32 mouse cellular contexts compared by ENCODE assay signal in the genomic region with DNA sequence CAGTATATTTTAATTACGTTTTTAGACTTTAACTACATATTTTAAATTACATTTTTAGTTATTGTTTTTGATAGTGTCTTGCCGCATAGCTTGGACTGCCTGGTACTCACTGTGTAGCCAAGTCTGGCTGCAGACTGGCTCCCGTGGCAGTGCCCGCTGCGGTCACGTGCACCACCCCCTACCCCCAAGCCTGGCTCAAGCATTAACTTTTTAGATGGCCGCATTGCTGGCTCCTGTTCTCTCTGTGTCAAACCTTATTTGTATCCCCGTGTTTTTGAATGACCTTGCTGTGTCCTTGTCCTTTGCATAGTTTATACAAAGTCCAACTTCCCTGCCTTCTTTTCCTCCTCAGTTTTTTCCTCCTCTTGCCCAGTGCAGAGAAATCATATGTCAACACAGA. TPM values are rescaled to one million over a fixed set of nuclear protein-coding genes. Genes with fewer than 3 reads are reported as not detected.
DNase-seq lines count a peak whose midpoint lies in the region; ATAC-seq lines count a peak whose summit lies in the region.
"Had no signal": no experiment of that assay in that cellular context is flagged by ENCODE, and none has a peak within 500 bp of the region (broad histone marks: within the 10 kb centered on the region; RNA-seq: fewer than 3 reads in every experiment).

No protein-coding gene starts in this region.

- no peaks in the 10 kb centered on the region for H3K27me3 ChIP-seq in midbrain, embryonic 16.5 days (ENCODE audit: control insufficient read depth, insufficient read depth, low read depth, low read length)
- H3K27me3 ChIP-seq: CH12.LX; heart, embryonic 13.5 days; limb, embryonic 12.5 days; liver, embryonic 13.5 days; midbrain, embryonic 12.5 days; neural tube, embryonic 12.5 days; Patski; stomach, embryonic 15.5 days had no signal

- H3K36me3 ChIP-seq in midbrain, embryonic 16.5 days (ENCODE audit: control insufficient read depth, insufficient read depth, low read length): no peaks in the 10 kb centered on the region

- intact Hi-C loops in heart, postnatal 14 days (cut with DNase I): no loop called here

- ATAC-seq in midbrain, embryonic 16.5 days: no peak
- ATAC-seq: activated CD4-positive, CD25-positive, alpha-beta regulatory T cell, adult 4 months; forebrain, embryonic 16.5 days; inflammation-experienced regulatory T-cells, adult 6 months; Patski had no signal

- no peaks in the 10 kb centered on the region for H3K9me3 ChIP-seq in midbrain, embryonic 16.5 days (replicated peaks; ENCODE audit: control insufficient read depth, low read length, poor library complexity, severe bottlenecking)
- H3K9me3 ChIP-seq: embryonic facial prominence, embryonic 10.5 days; forebrain, embryonic 10.5 days; G1E; heart, embryonic 13.5 days; limb, embryonic 12.5 days; liver, embryonic 13.5 days; midbrain, embryonic 12.5 days; neural tube, embryonic 12.5 days; stomach, embryonic 15.5 days had no signal

- H3K4me1 ChIP-seq in midbrain, embryonic 16.5 days (ENCODE audit: control insufficient read depth, insufficient read depth, low read length): peaks cover 4% of the 10 kb centered on the region
- H3K4me1 ChIP-seq: forebrain, embryonic 10.5 days; midbrain, embryonic 12.5 days; stomach, embryonic 15.5 days had no signal

- 96% methylated on average over 8 of the region's 8 CpGs for WGBS in midbrain, embryonic 16.5 days

- H3K27ac ChIP-seq in midbrain, embryonic 16.5 days (ENCODE audit: low read length): no peak overlapping the region
- H3K27ac ChIP-seq: embryonic facial prominence, embryonic 10.5 days; forebrain, embryonic 10.5 days; heart, embryonic 13.5 days; hindbrain, embryonic 14.5 days; limb, embryonic 12.5 days; liver, embryonic 13.5 days; midbrain, embryonic 12.5 days; neural tube, embryonic 12.5 days; stomach, embryonic 15.5 days had no signal

- H3K4me2 ChIP-seq in midbrain, embryonic 16.5 days (ENCODE audit: low read length): no peak overlapping the region
- H3K4me2 ChIP-seq: heart, embryonic 13.5 days; hindbrain, embryonic 14.5 days; limb, embryonic 12.5 days; liver, embryonic 13.5 days; midbrain, embryonic 12.5 days; neural tube, embryonic 12.5 days; stomach, embryonic 15.5 days had no signal

- H3K9ac ChIP-seq in midbrain, embryonic 16.5 days (ENCODE audit: low read depth, low read length): no peak overlapping the region
- H3K9ac ChIP-seq: heart, embryonic 13.5 days; hindbrain, embryonic 14.5 days; limb, embryonic 12.5 days; liver, embryonic 13.5 days; midbrain, embryonic 12.5 days; neural tube, embryonic 12.5 days; stomach, embryonic 15.5 days had no signal

- peak; percentile 83 for DNase-seq in heart, adult 11 months
- no peak for DNase-seq in heart, postnatal 14 days
- peak; percentile 46 for DNase-seq in R1 (ENCODE audit: low read depth, low spot score)
- DNase-seq in adrenal gland, postnatal 10 days: peak; percentile 19
- peak; percentile 59 for DNase-seq in kidney, postnatal 10 days
- DNase-seq in ovary, postnatal 10 days (ENCODE audit: low spot score): no peak
- DNase-seq: B cell, adult 2 months; cerebellum, adult 8-10 months; gastrocnemius, postnatal 10 days; heart, adult 18-20 months; heart, postnatal 36 days; liver, embryonic 13.5 days; lung, adult 2 months; lung, postnatal 14 days; retina, postnatal 1 day; right cerebral cortex, postnatal 4 days; thymus, adult 2 months had no signal

- no peak overlapping the region for H3K4me3 ChIP-seq in midbrain, embryonic 16.5 days (ENCODE audit: low read depth, low read length)
- H3K4me3 ChIP-seq: embryonic facial prominence, embryonic 10.5 days; forebrain, embryonic 10.5 days; heart, embryonic 13.5 days; limb, embryonic 12.5 days; liver, embryonic 13.5 days; midbrain, embryonic 12.5 days; neural tube, embryonic 12.5 days; stomach, embryonic 15.5 days had no signal

RNA-seq across cellular contexts. Expression of a gene that starts 25.5 kb away (rescaled TPM):
- total RNA-seq in heart, postnatal 14 days (2021): 100 to 1,000 TPM; 160 to 162 TPM
- 10 to 100 TPM; 59.9 to 76.5 TPM for total RNA-seq in adrenal gland, postnatal 10 days (2021)
- 27.1 and 29.9 TPM in 2 replicates for polyA plus RNA-seq in midbrain, embryonic 16.5 days (2015; fragmentation: Nextera tagmentation; extraction: Ambion mirVana)
- total RNA-seq: CH12.LX had no signal

RNA-seq across cellular contexts. Expression of a gene that starts 25.6 kb away (rescaled TPM):
- total RNA-seq in heart, postnatal 14 days (2021): 1 to 10 TPM in 1 of 2 experiments, under 1 TPM in 1; 0.93 to 1.2 TPM
- 1 to 10 TPM; 1.3 to 1.4 TPM for total RNA-seq in adrenal gland, postnatal 10 days (2021)
- polyA plus RNA-seq in midbrain, embryonic 16.5 days (2015; fragmentation: Nextera tagmentation; extraction: Ambion mirVana): 8.0 and 9.4 TPM in 2 replicates
- total RNA-seq: CH12.LX had no signal
- polyA plus RNA-seq: G1E had no signal

Comparison
In these comparisons a context has a peak if more than half of its experiments do, and no peak if none do; other contexts are left out.
1. DNase-seq: peak in heart, adult 11 months (single experiment), R1 (single experiment), adrenal gland, postnatal 10 days (single experiment) and kidney, postnatal 10 days (single experiment); none in heart, postnatal 14 days (0 of 2) and ovary, postnatal 10 days (single experiment).